Mouse (Mus musculus): ENCODE measurements at regions not wholly inside any gene's neighbourhood (a gene's known extent, or its start where the extent isn't known, plus 50 kb on each side); places are given as distances from the start of the nearest gene placed in this dataset.

DNA sequence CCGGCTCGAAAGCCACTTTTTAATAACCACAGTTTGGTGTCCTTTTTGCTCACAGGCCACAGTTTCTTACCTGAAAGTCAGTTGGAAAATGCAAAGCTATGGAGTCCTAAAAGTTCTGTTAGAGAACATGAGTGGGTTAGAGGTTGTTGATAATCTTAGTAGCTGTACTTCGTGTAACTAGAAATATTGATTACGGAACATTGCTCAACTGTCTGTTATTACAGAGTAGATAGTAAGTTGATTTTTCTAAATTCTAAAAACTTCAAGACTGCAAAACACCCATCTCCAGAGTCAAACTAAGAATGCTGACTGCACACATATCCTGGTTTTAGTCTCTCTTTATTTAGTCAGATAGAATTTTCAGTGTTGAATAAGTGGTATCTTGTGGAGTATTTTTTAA lies 111.0 kb downstream of the Slc38a4 start:
- no peak for DNase-seq (ENCODE audit: low spot score in 2 of 2)

DNA sequence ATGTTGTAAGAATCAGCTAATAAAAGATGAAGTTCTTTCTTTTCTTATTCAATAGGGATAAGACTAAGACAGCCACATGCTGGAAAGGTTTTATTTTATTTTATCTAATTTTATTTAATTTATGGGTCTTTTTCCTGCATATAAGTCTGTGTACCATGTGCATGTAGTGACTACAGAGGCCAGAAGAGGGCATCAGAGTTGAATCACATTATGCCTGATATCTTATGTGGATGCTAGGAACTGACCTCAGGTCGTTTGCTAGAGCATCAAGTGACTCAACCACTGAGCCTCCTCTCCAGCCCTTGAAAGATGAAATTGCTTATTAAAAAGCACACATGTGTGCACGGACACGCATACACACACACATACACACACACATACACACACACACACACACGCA lies 113.1 kb downstream of the Slc38a4 start:
- DNase-seq (ENCODE audit: low spot score in 2 of 2), result no peak

DNA sequence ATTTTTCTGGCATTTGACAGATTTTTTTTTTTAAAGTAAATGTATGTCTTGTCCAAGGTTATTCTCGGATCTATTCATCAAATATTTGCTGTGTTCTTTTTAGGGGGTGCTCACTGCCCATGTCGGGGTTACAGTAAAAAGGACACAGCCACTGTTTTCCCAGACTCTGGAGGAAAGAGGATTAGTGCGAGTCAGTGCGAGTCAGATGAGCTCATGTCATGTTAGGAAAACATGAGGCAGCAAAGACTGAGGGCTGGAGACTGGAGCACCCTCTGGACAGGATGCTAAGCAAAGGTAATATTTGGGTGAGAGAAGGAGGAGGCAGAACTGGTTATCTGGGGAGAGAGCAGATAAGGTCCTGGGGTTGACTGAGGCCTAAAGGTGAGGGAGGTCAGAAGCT lies 117.3 kb downstream of the Slc38a4 start:
- DNase-seq (ENCODE audit: low spot score in 2 of 2), result no peak

DNA sequence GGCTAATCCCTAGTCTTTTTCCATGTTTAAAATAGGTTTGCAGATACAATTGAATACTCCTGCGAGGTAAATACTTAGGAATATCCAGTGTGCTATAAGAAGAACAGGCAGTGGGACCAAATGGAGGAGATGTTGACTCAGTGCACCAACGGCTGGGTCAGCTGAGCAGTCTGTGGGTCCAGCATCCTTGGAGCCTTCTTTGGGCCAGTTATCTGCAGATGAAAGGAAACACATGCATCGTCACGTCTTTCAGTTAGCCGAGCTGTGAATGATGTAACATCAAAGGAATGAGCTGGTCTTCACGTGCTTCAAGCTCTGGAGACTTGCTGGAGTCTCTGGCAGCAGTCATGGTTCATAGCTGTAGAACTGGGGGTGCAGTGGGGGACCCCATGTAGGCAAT lies 118.1 kb downstream of the Slc38a4 start:
- no peak for DNase-seq (ENCODE audit: low spot score in 2 of 2)

DNA sequence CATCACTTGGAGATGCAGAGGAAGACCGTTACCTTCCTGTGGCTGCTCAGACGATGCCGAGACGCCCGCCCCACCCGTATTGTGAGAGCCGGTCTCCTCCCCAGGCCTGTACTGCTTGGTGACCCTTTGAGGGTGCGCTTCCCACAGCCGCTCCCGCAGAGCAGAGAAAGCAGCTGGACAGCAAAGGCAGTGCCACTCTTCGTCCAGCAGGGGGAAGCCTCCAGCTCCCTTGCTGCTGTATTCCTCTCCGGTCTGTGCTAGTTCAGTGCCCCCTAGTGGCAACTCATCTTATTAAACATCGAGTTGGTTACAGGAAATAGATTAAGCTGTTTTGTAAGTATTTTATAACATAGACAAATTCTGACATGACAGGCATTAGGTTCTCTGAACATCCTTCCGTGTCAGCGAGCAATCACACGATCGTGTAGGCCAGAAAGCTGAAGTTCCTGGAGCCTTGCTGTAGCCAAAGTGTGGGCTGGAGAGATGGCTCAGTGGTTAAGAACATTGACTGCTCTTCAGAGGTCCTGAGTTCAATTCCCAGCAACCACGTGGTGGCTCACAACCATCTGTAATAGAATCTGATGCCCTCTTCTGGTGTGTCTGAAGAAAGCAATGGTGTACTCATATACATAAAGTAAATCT lies 118.9 kb downstream of the Slc38a4 start:
- DNase-seq (ENCODE audit: low spot score in 2 of 2), result peak; percentile 76 to 85

DNA sequence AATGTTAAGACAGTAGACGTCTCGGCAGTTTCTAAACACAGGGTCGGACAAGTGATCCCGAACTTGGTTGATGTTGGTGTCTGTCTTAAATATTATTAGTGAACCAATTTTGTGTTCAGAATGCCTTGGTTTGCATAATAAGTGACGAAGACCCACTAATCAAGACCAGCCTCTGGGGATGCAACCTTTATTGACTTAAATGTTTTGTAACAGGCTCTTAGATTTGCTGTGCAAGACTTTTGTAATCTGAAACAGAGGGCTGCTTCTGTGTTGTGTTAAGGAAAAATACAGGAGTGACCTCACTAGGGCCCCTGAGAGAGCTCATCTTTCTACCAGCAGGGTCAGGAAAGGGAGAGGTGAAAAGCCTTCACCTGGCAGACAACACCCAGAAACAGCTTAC lies 119.5 kb downstream of the Slc38a4 start:
- DNase-seq (ENCODE audit: low spot score in 2 of 2), result no peak

DNA sequence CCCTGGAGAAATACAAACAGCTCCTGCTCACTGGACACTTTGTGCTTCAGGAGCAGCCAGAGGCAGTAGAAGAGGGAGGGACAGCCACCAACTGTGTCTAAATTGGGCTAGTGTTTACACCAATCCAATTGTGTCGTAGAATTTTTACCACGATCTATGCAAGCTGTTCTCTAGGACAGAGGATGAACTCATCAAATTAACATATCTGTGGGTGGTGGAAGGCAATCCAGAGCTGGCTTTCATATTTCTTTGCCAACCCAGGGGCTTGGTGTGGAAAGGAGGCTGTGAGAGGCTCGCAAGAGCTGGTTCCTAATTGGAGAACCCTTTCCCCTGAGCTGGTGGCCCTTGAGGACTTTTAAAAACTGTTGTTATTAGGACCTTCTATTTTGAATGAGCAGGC lies 122.3 kb downstream of the Slc38a4 start:
- DNase-seq (ENCODE audit: low spot score in 2 of 2), result no peak

DNA sequence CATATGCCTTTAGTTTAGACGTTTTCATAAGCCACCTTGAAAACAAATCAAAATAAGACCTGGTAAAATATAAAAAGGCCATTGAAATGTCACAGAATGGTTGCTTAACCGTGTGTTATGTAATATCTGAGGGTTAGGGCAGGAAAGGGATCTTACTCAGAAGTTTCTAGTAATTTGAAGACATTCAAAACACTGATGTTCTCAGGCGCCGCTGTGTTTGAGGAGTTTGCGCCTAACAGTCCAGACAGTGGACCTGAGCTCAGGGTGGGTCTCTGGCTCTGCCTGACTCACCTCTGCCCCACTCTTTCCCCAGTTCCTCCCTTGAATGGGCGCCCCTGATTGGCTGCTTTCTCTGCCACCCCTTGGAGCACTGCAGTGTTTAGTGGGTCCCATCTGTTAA lies 125.2 kb downstream of the Slc38a4 start:
- DNase-seq (ENCODE audit: low spot score in 2 of 2), result no peak

DNA sequence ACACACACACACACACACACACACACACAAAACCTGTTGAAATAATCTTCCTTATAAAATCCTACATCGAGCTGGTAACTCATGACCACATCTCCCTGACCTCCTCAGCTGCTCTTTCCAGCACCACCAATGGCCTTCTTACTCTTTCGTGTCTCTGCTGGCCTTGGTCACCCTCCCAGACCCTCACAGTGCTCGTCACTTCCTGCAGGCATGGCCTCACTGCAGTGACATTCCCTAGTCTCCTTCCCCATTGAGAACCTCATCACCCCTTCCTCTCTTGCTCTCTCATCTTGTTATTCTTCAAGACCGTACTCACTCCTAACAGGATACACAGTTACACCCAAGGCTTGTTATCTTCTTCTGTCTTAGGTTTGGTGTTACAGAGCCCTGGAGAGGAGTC lies 126.0 kb downstream of the Slc38a4 start:
- no peak for DNase-seq (ENCODE audit: low spot score in 2 of 2)

DNA sequence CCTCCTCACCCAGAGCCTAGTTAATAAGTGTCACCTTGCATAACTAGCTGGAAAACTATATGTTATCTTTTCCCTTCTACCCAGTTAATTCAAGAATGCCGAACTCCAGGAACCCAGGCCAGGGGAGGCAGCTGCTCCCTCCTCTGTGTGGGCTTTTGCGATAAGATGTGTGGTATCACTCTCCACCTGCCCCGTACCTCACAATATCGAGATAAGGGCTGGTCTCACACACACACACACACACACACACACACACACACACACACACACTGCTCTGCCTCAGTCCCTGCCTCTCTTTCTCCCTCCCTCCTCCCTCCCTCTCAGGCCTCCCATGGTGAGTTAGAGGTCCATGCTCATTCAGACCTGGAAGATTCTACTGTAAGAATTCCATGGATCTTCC lies 127.1 kb downstream of the Slc38a4 start:
- DNase-seq (ENCODE audit: low spot score in 2 of 2), result no peak

DNA sequence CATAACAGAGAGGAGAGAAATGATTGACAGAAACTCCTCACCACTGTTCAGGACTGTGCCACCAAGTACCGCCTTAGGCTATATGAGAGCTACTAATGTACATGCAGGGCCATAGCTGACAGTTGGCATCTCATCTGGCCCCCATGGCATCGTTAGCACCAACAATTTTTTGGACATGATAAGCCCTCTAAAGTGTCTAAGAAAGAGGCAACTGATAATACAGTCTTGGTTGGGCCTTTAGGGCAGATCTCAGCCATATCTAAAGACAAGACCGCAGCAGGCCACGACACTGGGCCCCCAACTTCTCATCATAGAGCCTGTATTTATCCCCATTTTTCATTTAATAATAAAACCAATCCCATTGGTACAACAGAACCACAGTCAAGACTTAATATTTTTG lies 128.1 kb downstream of the Slc38a4 start:
- DNase-seq (ENCODE audit: low spot score in 2 of 2), result no peak

DNA sequence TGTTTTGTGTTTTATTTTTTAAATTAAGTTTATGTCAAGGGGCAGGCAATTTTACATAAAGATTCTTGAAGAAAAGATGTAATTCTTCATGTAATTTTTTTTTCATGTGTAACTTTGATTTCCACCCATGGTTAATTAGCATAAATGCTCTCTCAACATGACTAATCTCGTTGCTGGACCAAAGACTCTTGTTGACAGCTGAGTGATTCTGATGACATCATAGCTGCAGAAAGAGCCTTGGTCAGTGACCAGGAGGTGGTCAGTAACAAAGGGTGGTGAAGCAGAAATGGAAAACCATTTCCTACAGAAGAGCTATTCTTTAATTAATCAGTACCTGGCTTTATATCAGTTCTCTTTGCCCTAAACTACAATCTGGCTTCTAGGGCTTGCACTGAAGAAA lies 129.1 kb downstream of the Slc38a4 start:
- DNase-seq (ENCODE audit: low spot score in 2 of 2), result no peak

DNA sequence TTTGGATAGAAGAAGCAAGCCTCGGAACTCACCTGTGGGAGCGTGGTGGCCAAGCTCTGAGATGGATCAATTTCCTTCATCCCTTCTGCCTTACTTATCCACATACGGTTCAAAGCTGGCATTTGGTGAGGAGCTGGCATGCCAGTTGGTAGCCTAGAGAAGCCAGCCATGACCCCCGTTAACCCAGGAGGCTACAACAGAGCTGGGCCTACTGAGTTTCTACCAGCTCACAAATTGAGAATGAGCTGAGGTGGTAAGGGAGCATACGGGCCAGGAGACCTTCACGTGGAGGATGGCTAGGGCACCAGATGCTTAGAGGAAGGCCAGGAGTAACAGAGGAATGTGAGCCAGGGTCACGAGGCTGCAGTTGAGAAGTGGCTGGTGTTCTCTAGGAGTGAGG lies 139.2 kb downstream of the Slc38a4 start:
- no peak for DNase-seq (ENCODE audit: low spot score in 2 of 2)

DNA sequence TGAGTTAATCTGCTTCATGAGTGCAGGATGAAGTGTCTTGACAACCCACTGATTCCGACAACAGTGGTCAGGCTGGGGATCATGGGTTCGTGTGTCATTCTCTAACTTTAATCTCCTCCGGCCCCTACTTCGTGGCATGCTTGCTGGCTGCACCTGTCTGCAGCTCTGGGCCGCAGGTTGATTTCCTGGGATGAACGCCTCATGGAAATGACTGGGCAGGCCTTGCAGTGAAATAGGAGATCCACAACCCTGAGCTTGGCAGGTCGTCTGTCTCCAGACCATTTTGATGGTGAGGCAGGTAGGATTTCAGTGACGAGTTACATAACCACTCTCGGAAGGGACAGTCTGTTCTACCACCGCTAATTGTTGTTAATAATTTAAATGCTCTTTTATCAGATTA lies 140.2 kb downstream of the Slc38a4 start:
- no peak for DNase-seq (ENCODE audit: low spot score in 2 of 2)

DNA sequence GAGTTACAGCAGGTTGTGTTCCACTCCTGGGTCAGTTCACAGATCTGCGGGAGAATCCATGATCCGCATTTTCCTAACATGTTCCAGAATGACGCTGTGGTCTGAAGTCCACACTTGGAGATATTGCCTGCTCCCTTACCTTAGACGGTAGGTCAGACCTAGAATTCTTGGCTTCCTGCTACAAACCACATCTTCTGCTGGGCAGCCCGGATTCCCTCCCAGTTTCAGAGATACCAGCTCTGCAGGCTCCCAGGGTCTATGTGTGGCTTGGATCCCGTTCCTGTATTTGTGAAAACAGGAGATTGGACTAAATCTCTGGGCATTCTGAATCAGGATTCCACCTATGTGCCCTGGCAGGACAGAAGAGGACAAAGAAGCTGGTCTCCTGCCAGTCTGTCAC lies 140.8 kb downstream of the Slc38a4 start:
- DNase-seq (ENCODE audit: low spot score in 2 of 2), result no peak

DNA sequence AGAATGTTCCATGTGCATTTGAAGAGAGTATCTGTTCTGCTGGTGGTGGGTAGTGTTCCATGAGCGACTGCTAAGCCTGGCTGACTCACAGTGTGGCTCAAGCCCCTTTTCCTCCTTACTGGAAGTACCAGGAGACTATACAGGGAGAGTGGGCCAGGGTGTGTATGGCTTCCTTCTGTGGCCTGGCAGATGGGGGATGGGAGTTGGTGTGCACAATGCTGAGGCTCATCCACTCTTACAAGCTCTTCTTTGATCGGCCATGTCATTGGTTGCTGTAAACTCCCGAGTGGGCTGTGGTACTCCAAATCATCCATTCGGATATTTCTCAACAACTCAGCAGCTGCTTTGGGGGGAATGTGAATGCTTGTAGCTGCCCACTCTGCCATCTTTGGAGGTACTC lies 150.2 kb downstream of the Slc38a4 start:
- DNase-seq (ENCODE audit: low spot score in 2 of 2), result no peak

DNA sequence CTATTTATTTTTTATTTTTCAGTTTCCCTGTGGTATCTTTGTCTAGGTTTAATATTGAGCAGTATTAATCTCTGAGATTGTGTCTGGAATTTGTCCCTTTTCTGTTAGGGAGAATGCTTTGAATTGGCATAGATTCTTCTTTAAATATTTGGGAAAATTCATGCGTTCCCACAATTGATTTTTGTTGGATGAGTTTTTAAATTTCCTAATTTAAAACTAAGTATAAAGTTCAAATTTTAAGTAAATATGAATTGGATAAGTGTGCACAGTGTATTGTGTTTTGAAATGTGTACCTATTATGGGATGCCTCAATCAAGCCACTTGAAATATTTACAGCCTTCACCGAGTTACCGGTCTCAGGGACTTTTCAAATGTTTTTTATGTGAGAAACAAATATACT lies 152.3 kb downstream of the Slc38a4 start:
- DNase-seq (ENCODE audit: low spot score in 2 of 2), result no peak

DNA sequence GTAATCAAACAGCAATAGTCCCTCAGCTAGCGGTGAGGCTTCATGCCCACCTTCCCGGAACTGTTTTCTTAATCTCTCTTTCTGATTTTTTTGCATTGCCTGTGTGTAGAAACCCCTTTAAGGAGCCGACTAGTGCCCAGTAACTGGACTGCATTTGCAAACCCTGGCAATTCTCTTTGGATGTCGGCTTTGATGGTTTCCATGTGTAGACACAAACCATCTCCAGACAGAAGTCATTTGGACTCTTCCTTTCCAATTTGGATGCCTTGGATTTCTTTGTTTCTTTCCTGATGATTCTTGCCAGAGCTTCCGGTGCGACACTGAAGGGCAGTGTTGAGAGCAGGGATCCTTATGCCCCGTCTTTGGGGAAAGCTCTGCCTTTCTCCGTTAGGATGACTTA lies 153.0 kb downstream of the Slc38a4 start:
- no peak for DNase-seq (ENCODE audit: low spot score in 2 of 2)

DNA sequence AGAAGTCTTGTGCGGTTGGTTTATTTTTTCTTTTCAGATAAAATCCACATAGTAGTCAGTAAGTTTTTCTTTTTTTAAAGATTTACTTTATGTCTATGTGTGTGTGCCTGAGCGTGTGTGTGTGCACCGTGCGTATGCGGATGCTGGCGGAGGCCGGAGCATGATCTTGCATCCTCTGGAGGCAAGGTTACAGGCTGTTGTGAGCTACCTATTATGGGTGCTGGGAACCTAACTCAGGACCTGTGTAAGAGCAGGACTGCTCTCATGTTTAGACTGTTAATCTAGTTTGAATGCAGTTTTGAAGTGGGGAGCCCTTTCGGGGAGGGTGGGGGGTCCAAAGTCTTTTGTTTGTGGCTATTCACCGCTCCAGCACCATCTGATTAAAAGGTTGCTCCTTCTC lies 154.1 kb downstream of the Slc38a4 start:
- DNase-seq (ENCODE audit: low spot score in 2 of 2), result no peak

DNA sequence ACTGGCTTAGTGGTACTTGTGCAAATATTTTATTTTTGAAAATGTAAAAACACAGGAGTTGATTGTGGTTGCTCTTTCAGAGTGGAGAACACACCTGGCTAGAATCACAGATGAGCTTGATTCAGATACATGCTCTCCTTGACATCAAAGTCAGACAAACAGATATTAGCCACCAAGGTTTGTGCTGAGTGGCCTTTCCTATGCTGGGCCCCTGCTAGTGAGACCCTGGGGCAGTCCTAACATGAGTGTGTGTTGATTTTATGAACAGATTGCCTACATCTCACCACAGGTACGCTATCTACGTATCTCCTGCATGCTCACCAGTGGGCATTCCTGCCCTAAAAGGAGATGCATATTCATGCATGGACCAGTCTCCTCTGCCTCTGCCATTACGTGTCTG lies 157.5 kb downstream of the Slc38a4 start:
- DNase-seq (ENCODE audit: low spot score in 2 of 2), result no peak

DNA sequence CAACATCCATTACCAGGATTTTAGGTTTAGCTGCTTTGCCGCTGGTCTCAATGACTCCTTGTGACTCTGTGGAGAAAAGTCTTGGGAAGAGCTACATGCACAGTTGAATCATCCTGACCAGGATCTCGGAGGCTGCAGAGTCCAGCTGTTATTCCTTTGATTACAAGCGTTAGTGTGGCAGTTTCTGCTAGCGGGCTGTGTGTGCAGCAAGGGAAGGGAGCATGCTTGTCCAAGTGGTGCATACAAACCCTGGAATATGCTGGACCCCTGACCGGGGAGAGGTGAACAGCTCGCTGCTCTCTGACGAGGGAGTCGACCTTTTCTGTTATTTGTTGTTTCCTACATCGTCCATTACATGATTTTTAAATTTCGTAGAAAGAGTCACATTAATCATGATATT lies 170.9 kb downstream of the Slc38a4 start:
- no peak for DNase-seq (ENCODE audit: low spot score in 2 of 2)

DNA sequence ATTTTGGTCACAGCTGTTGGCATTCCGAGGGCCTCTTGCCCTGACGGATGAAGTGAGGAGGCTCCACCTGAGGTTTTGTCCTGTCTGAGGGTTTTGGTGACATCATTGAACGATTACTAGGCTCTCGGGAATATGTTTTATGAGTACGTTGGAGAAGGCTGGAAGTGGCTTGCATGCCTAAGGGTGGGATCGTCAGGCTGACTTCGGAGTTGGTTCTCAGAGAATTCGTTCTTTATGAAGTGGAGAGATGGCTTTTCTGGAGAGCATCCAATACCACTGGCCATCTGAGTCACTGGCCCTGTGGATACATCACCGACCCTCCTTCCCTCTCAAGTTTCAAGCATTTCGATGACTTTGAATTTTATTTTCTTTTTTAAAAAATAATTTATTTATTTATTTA lies 172.0 kb downstream of the Slc38a4 start:
- DNase-seq (ENCODE audit: low spot score in 2 of 2), result no peak

DNA sequence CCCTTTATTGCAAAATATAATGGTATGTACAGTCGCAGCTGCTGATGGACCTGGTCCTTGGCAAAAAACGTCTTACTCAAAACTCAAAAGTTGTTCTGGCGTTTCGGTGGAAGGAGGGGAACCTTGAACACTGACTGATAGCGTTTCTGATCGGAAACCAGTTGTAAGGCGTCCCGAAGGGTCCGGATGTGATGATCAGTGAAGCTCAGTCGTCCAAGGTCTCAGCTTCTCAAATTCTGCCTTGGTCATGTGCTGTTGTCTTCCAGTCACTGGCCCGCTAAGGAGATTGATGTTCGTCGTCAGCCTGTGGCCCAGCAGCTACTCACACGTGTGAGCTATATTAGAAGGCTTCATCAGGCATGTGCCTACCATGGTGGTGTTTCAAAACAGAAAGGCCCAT lies 173.5 kb downstream of the Slc38a4 start:
- DNase-seq (ENCODE audit: low spot score in 2 of 2), result no peak

DNA sequence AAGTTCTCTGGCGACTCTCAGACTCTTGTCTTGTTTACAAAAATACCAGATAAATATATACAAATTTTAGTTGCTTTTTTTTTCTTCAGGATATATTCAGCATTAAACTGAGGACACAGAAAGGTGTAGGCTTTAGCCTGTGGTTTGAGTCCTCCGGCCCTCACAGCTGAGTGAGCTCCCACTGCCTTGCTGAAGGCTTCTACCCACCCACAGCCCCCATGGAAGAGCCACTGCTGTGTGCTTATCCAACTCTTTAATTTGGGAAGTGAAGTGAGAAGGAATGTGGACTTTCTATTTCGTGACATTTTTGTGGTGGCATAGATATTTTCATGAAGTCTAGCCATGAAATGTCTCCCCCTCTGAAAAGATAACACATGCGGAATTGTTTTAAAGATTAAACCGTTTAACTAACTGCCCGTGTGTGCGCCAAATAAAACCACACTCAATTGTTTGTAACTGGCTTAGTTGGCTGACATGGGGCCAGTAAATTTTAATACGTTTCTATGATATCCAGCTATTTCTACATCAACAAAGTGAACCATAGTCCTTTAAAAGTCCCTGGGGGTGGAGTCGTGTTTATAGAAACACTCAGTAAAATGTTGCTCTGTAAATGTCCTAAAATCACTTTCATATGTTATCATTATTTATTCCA lies 174.1 kb downstream of the Slc38a4 start:
- DNase-seq (ENCODE audit: low spot score in 2 of 2), result no peak

Measured in spleen, postnatal 36 days (tissue).